Mouse (Mus musculus): ENCODE data around the gene Disp1. TPM values are rescaled to one million over a fixed set of nuclear protein-coding genes. Genes with fewer than 3 reads are reported as not detected.

Disp1 gene
- polyA plus RNA-seq, 1 experiment from 2014 or later: 10.8 TPM

DNA sequence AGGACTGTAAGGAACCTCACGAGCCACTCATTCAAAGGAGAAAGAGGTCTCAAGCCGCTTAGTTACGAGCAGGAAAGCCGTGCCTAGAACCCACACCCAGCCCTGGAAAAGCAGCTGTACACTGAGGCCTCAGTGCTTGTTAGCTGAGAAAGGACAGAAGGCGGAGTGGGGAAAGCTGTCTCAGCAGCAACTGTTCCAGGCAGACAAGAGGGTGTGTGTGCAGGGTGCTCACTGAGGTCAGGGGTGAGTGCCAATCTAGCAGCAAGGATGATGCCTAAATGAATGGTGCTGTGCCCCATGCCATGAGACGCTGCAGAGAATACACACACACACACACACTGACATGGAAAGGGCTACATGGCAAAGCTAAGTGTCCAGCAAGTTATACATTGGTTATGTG is 106.8 kb downstream of the Disp1 start:
- 68% methylated on average over 6 of the region's 6 CpGs for WGBS
- Histone ChIP-seq H3K4me1 (peaks cover 26% of the 10 kb centered on the region), H3K27me3 (no peaks in the 10 kb centered on the region), H3K4me2 (no peak overlapping the region), H3K36me3 (replicated peaks) (no peaks in the 10 kb centered on the region), H3K27ac (no peak overlapping the region), H3K4me3 (replicated peaks) (no peak overlapping the region), H3K9me3 (no peaks in the 10 kb centered on the region), H3K9ac (no peak overlapping the region)
- ATAC-seq (ENCODE audit: low FRiP score): no peak

DNA sequence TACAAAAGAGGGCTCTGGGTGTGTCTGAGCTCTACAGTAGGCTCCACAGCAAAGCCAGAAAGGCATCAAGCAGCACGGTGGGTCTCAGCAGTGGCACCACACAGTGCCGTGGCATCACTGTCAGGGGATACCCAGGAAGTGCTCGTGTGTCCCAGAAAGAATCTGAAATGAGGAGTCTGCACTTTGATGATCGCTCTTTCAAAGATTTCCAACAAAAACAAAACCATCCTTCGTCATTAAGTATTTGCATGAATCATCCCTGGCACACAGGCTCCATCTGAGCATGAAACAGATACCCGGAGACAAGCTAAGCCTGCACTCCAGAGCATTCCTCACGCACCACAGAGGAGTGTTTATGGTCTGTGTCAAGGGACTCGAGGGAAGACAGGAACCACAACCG is 107.8 kb downstream of the Disp1 start:
- H3K27me3 ChIP-seq: no peaks in the 10 kb centered on the region
- H3K4me2 ChIP-seq: no peak overlapping the region
- WGBS: 79% methylated on average over 9 of the region's 9 CpGs
- H3K4me1 ChIP-seq: peaks cover 22% of the 10 kb centered on the region
- no peak overlapping the region for H3K4me3 ChIP-seq (replicated peaks)
- H3K9me3 ChIP-seq: no peaks in the 10 kb centered on the region
- H3K9ac ChIP-seq: no peak overlapping the region
- ATAC-seq (ENCODE audit: low FRiP score): no peak
- no peak overlapping the region for H3K27ac ChIP-seq
- H3K36me3 ChIP-seq (replicated peaks): no peaks in the 10 kb centered on the region

DNA sequence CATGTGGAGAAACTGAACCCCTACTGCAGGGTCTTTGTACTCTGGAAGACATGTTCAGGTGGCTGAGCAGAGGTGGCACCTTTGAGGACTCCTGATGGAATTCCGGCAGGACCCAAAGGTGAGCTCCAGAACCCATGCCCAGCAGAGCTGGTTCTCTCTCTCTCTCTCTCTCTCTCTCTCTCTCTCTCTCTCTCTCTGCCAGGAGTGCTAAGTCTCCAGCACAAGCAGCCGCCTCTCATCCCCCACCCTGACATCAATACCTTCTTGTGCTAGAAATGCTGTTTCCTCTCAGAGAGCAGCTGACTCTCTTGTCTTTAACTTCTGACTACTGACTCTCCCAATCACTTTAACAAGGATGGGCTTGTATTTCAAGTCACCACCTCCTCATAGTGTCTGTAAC is 113.8 kb downstream of the Disp1 start:
- no peaks in the 10 kb centered on the region for H3K27me3 ChIP-seq
- 84% methylated on average over 2 of the region's 2 CpGs for WGBS
- no peak for ATAC-seq (ENCODE audit: low FRiP score)
- H3K4me1 ChIP-seq: no peaks in the 10 kb centered on the region; the same call in 1 of the 2 replicates
- H3K4me3 ChIP-seq (replicated peaks): no peak overlapping the region
- no peaks in the 10 kb centered on the region for H3K36me3 ChIP-seq (replicated peaks)
- H3K4me2 ChIP-seq: no peak overlapping the region
- H3K9me3 ChIP-seq: no peaks in the 10 kb centered on the region
- no peak overlapping the region for H3K9ac ChIP-seq
- H3K27ac ChIP-seq: no peak overlapping the region

DNA sequence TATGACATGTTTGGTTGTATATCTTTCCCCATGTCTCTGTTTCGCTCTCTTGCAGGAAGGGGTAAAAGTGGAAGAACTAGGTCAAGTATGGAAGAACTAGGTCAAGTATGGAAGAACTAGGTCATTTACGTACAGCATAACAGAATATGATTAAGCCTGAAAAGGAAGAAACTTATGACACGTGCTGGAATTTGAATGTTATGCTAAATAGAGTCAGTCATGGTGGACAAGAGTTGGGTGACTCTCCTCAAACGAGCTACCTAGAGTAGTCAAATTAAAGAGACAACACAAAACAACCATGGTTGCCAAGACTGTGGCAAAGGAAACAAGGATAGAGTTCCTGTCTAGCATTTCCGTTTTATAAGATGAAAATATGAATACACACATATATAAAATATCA is 116.6 kb downstream of the Disp1 start:
- WGBS: 95% methylated on average over 5 of the region's 5 CpGs
- Histone ChIP-seq H3K36me3 (replicated peaks) (no peaks in the 10 kb centered on the region), H3K4me3 (replicated peaks) (no peak overlapping the region), H3K4me2 (no peak overlapping the region), H3K27me3 (no peaks in the 10 kb centered on the region), H3K9ac (no peak overlapping the region), H3K9me3 (no peaks in the 10 kb centered on the region), H3K27ac (no peak overlapping the region), H3K4me1 (no peaks in the 10 kb centered on the region; the same call in none of the 2 replicates)
- no peak for ATAC-seq (ENCODE audit: low FRiP score)

DNA sequence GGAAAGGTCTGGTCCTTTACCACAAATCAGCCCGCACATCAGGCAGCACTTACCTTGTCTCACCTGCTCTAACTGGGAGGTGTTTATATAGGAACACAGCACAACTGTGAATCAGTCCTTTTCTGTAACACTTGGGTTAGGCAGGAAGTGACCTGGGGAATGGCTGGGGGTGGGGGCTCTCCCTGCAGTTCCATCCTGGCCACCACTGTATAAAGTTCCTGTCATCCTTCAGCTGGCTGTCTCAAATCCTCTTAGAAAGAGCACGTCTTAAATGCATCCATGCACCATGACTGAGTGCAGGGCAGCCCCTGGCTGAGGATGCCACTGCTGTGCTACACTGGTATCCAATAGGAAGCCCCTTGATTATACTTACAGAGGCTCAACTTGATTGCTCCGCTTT is 118.5 kb downstream of the Disp1 start:
- Histone ChIP-seq H3K4me1 (no peaks in the 10 kb centered on the region; the same call in none of the 2 replicates), H3K27me3 (no peaks in the 10 kb centered on the region), H3K9ac (no peak overlapping the region), H3K4me3 (replicated peaks) (no peak overlapping the region), H3K36me3 (replicated peaks) (no peaks in the 10 kb centered on the region), H3K9me3 (no peaks in the 10 kb centered on the region), H3K4me2 (no peak overlapping the region), H3K27ac (no peak overlapping the region)
- no peak for ATAC-seq (ENCODE audit: low FRiP score)
- 80% methylated on average over 3 of the region's 3 CpGs for WGBS

DNA sequence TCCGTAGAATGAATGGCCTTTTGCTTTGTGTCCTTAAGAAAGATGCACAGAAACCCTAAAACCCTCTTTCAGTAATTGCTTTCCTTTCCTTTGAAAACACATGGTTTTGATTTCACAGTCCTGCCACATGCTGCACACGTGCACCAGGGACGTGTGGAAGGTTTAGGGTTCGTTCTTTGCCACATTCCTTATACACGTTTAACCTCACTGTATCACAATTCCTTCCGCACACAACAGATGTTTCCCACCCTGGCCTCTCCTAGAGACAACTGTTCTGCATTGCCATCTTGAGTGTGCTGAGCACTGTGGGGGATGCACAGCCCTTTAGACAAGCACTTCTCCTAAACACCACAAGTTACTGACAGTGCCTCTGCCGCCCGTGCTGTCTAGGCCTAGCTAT is 119.2 kb downstream of the Disp1 start:
- 51% methylated on average over 8 of the region's 8 CpGs for WGBS
- Histone ChIP-seq H3K4me3 (replicated peaks) (no peak overlapping the region), H3K27ac (no peak overlapping the region), H3K4me1 (no peaks in the 10 kb centered on the region; the same call in none of the 2 replicates), H3K4me2 (no peak overlapping the region), H3K27me3 (no peaks in the 10 kb centered on the region), H3K9ac (no peak overlapping the region), H3K9me3 (no peaks in the 10 kb centered on the region), H3K36me3 (replicated peaks) (no peaks in the 10 kb centered on the region)
- no peak for ATAC-seq (ENCODE audit: low FRiP score)

DNA sequence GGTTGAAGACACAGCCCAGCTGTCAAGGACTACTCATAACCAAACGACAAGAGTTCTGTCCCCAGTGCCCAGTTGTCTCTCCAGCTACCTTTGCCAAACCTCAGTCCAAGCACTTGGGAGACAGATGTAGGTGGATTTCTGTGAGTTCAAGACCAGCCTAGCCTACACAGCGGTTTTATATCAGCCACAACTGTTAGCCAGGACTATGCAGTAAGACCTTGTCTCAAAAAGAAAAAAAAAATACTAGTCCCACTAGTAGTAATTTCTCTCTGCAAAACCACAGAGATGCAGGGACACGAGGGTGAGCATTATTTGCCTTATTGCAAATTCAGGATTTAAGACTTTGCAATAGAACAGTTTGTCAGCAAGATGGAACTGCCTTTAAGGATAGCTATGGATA is 120.0 kb downstream of the Disp1 start:
- H3K27me3 ChIP-seq: no peaks in the 10 kb centered on the region
- H3K9me3 ChIP-seq: no peaks in the 10 kb centered on the region
- 91% methylated on average over 3 of the region's 3 CpGs for WGBS

DNA sequence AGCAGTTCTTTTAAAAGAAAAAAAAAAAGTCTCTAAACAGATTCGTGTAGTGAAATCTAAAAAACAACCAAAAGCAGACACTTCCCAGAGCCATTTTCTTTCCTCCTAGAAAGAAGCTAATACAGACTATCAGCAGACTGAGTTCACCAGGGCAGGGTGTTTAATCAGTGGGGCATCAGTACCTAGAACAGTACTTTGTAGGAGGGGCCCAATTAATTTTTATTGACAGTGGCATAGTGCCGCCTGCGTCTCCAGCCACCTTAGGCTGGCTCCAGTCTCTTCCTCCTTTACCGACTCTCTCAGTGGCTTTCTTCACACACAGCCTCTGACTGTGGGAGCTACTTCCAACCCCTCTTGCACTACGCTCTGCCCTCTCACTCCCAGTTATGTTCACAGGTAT is 121.1 kb downstream of the Disp1 start:
- Histone ChIP-seq H3K9me3 (no peaks in the 10 kb centered on the region), H3K4me1 (peaks cover 15% of the 10 kb centered on the region), H3K4me2 (no peak overlapping the region), H3K27ac (no peak overlapping the region), H3K9ac (no peak overlapping the region), H3K4me3 (replicated peaks) (no peak overlapping the region), H3K27me3 (no peaks in the 10 kb centered on the region), H3K36me3 (replicated peaks) (0 out of 2 replicates have a peak, but pooled peaks cover 3% of the 10 kb centered on the region)
- WGBS: 85% methylated on average over 5 of the region's 5 CpGs
- no peak for ATAC-seq (ENCODE audit: low FRiP score)

More for the DNA sequence above, 120.0 kb downstream of the Disp1 start:
- Histone ChIP-seq H3K4me1 (peaks cover 5% of the 10 kb centered on the region), H3K9ac (no peak overlapping the region), H3K27ac (no peak overlapping the region), H3K36me3 (replicated peaks) (no peaks in the 10 kb centered on the region), H3K4me3 (replicated peaks) (no peak overlapping the region), H3K4me2 (no peak overlapping the region)
- ATAC-seq (ENCODE audit: low FRiP score): no peak

DNA sequence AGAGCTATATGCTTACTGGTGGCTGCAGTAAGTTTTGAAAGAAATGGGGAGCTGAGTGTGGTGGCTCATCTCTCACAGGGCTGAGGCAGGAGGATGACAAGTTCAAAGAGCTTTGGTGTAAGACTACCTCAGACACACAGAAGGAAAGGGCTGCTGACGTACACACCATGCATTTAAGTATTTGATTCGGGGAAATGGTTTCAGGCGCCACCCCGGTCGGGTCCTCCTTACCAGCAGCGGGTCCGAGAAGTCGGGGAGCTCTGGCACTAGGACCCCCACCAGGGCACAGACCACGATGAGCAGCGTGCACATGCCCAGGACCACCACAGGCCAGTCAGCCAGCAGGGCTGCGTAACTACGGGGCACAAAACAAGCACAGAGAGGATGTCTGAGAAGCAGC is 121.6 kb downstream of the Disp1 start:
- Histone ChIP-seq H3K9me3 (no peaks in the 10 kb centered on the region), H3K9ac (no peak overlapping the region), H3K27me3 (no peaks in the 10 kb centered on the region), H3K4me2 (no peak overlapping the region), H3K4me1 (peaks cover 17% of the 10 kb centered on the region), H3K36me3 (replicated peaks) (0 out of 2 replicates have a peak, but pooled peaks cover 3% of the 10 kb centered on the region), H3K27ac (no peak overlapping the region), H3K4me3 (replicated peaks) (no peak overlapping the region)
- ATAC-seq (ENCODE audit: low FRiP score): no peak
- WGBS: 94% methylated on average over 12 of the region's 12 CpGs

DNA sequence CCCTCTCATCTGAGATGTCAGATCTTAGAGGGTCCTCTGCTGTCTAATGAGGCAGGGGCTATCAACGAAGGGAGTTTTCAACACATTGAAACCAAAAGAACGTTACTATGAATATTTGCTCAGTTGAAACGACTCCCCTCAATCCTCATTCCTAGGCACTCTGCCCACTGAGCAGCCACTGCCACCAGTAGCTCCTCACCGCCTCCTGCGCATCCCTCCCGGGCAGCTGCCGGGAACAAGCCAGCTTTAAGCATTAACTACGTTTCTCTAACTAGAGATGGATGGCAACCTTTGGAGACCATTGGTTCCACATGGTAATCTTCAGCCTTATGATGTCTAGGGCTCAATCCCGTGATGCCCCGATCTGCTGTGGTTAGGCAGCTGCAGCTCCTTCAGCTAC is 123.7 kb downstream of the Disp1 start:
- H3K4me3 ChIP-seq (replicated peaks): no peak overlapping the region
- no peak for ATAC-seq (ENCODE audit: low FRiP score)
- H3K27ac ChIP-seq: no peak overlapping the region
- H3K27me3 ChIP-seq: no peaks in the 10 kb centered on the region
- 0 out of 2 replicates have a peak, but pooled peaks cover 3% of the 10 kb centered on the region for H3K36me3 ChIP-seq (replicated peaks)
- H3K4me1 ChIP-seq: peaks cover 17% of the 10 kb centered on the region
- WGBS: 92% methylated on average over 10 of the region's 10 CpGs
- no peak overlapping the region for H3K4me2 ChIP-seq
- H3K9me3 ChIP-seq: no peaks in the 10 kb centered on the region
- H3K9ac ChIP-seq: no peak overlapping the region

DNA sequence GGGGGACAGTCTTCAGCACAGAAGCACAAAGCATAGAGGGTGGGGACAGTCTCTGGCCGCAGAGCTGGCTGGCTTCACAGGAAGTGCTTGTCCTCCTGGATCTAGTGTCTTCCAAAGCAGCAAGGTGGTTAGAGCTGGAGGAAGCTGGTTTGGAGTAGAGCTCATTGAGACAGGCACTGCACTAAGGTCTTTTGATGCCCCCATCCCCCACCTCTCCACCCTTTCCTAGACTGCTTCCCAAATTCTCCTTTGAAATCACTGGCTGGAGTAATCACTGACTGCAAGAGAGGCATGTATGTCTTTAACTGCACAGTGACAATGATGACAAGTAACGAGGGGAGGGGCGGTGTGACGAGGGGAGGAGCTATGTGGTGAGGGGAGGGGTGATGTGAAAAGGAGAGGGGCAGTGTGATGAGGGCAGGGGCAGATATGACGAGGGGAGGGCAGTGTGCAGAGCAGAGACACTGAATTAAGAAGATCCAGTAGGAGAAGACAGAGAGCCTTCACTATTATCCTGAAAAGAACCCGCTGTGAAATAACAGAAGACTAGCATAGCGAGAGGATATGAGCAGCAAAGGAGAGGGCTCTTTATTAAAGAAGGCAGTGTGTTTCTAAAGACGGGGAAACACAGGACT is 125.8 kb downstream of the Disp1 start:
- 0 out of 2 replicates have a peak, but pooled peaks cover 3% of the 10 kb centered on the region for H3K36me3 ChIP-seq (replicated peaks)
- H3K9ac ChIP-seq: no peak overlapping the region
- ATAC-seq (ENCODE audit: low FRiP score): 0 out of 2 replicates have a peak, but pooled peaks have one; percentile 27
- 49% methylated on average over 8 of the region's 8 CpGs for WGBS
- H3K4me1 ChIP-seq: peaks cover 17% of the 10 kb centered on the region
- H3K9me3 ChIP-seq: no peaks in the 10 kb centered on the region
- no peak overlapping the region for H3K4me3 ChIP-seq (replicated peaks)
- no peak overlapping the region for H3K27ac ChIP-seq
- H3K27me3 ChIP-seq: no peaks in the 10 kb centered on the region
- no peak overlapping the region for H3K4me2 ChIP-seq

DNA sequence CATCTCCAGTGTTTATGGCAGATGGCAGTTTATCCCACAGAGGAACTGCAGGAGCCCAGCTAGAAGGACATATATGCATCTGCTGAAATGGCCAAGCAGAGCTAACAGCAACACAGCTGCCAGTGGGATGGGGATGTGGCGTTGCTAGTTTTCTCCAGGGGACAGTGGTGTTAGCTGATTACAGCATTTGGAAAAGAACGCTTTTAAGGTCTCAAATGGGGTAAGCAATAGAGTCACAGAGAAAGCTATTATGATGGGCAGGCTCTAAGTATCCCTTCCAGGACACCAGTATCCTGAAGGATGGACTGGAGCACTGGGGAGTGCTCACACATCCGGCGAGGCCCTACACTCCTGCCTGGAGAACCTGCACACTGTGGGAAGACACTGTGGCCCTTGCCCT is 129.0 kb downstream of the Disp1 start:
- no peak overlapping the region for H3K4me2 ChIP-seq
- no peak for ATAC-seq (ENCODE audit: low FRiP score)
- H3K4me3 ChIP-seq (replicated peaks): no peak overlapping the region
- peaks cover 26% of the 10 kb centered on the region for H3K36me3 ChIP-seq (replicated peaks)
- H3K27me3 ChIP-seq: no peaks in the 10 kb centered on the region
- H3K4me1 ChIP-seq: peaks cover 17% of the 10 kb centered on the region
- 86% methylated on average over 4 of the region's 4 CpGs for WGBS
- no peak overlapping the region for H3K27ac ChIP-seq
- H3K9me3 ChIP-seq: no peaks in the 10 kb centered on the region
- H3K9ac ChIP-seq: no peak overlapping the region

DNA sequence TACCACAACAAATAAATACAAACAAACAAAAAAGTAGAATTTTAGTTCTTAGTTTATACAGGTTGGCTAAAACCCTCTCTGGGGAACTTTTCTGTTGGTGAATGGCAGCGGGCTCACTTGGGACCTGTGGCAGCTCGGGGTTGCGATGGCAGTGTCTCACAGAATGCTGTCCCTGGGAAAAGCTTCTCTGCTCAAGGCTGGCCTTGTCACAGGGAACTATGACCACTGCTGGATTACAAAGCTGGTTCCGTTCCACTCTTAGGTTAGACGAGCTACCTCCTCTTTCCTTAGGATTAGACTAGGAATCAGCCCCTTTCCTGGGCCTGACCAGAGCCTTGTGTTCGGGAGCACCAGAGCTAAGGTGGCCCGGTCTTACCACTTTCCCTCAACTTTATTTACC is 130.1 kb downstream of the Disp1 start:
- WGBS: 94% methylated on average over 7 of the region's 7 CpGs
- H3K27me3 ChIP-seq: no peaks in the 10 kb centered on the region
- H3K27ac ChIP-seq: no peak overlapping the region
- H3K9me3 ChIP-seq: no peaks in the 10 kb centered on the region
- ATAC-seq (ENCODE audit: low FRiP score): no peak
- H3K4me1 ChIP-seq: peaks cover 12% of the 10 kb centered on the region
- H3K4me2 ChIP-seq: no peak overlapping the region
- H3K9ac ChIP-seq: no peak overlapping the region
- H3K36me3 ChIP-seq (replicated peaks): peaks cover 37% of the 10 kb centered on the region
- H3K4me3 ChIP-seq (replicated peaks): no peak overlapping the region
